Mouse (Mus musculus) forebrain, embryonic 15.5 days (tissue): Measurements from ENCODE around the gene Gmfg. TPM values are rescaled to one million over a fixed set of nuclear protein-coding genes. Genes with fewer than 3 reads are reported as not detected.
A peak's percentile ranks its signal among the peaks of the same experiment; 100 is the strongest.

Experiments used
- ATAC-seq: fragments of 200-750 bp; cut with Nextera tagmentation; replicated peaks from 2 replicates; pipeline ENCODE4 v1.8.0; 2017; ENCODE audit warnings: mild to moderate bottlenecking, moderate TSS enrichment, moderate library complexity
- H3K27ac ChIP-seq: fragments of 300-500 bp; sonication (generic); replicated peaks from 2 replicates; pipeline ENCODE4 v1.5.1; 2015; ENCODE audit warnings: mild to moderate bottlenecking, inconsistent platforms
- H3K27me3 ChIP-seq: fragments of 300-500 bp; sonication (generic); 2 replicates; pipeline ENCODE4 v1.6.1; 2015; ENCODE audit warnings: inconsistent platforms
- H3K36me3 ChIP-seq: fragments of 300-500 bp; sonication (generic); 2 replicates; pipeline ENCODE4 v1.6.1; 2015; ENCODE audit warnings: mild to moderate bottlenecking, inconsistent platforms
- H3K4me1 ChIP-seq: fragments of 300-500 bp; sonication (generic); 2 replicates; pipeline ENCODE4 v1.6.1; 2015; ENCODE audit warnings: inconsistent platforms
- H3K4me2 ChIP-seq: fragments of 300-500 bp; sonication (generic); replicated peaks from 2 replicates; pipeline ENCODE4 v1.6.1; 2015; ENCODE audit warnings: mild to moderate bottlenecking, inconsistent platforms
- H3K4me3 ChIP-seq: fragments of 300-500 bp; sonication (generic); 2 replicates; pipeline ENCODE4 v1.5.1; 2015; ENCODE audit warnings: mild to moderate bottlenecking, inconsistent platforms
- H3K9ac ChIP-seq: fragments of 300-500 bp; sonication (generic); replicated peaks from 2 replicates; pipeline ENCODE4 v1.6.1; 2015; ENCODE audit warnings: mild to moderate bottlenecking, inconsistent platforms
- H3K9me3 ChIP-seq: fragments of 300-500 bp; sonication (generic); 2 replicates; pipeline ENCODE4 v1.6.1; 2016; ENCODE audit warnings: inconsistent platforms
- WGBS: fragments of 180-500 bp; shearing (Covaris S2); methylation state at CpG from one replicate; pipeline ENCODE4 v1.1.7; 2015; ENCODE audit warnings: mixed read lengths; 5-methylcytosine and 5-hydroxymethylcytosine counted together
- polyA plus RNA-seq: library from polyadenylated mRNA; unstranded; fragments of >200 nt; fragmentation: Nextera tagmentation; extraction: Ambion mirVana; gene quantifications from 2 replicates; pipeline ENCODE4 v1.2.1, GENCODE M21; 2015

Gmfg gene
- 4.0 and 4.7 TPM in 2 replicates for polyA plus RNA-seq

GRCm38 (mm10) chr7:28436932-28437570 lies at the start of gene Gmfg:
Gene Gmfg, plus strand, starts transcription at chr7:28437447.
- Histone ChIP-seq H3K4me2 (peak within 1 kb of the TSS; percentile 63), H3K4me1 (peaks cover 39% of the 10 kb centered on the region), H3K27ac (peak within 1 kb of the TSS; percentile 80), H3K9me3 (no peaks in the 10 kb centered on the region), H3K4me3 (peak within 1 kb of the TSS; percentile 70), H3K36me3 (0 out of 2 replicates have a peak, but pooled peaks cover 3% of the 10 kb centered on the region), H3K27me3 (no peaks in the 10 kb centered on the region), H3K9ac (peak within 1 kb of the TSS; percentile 67)
- ATAC-seq: no peak; the same call in none of the 2 replicates
- 2% methylated on average over 16 of the region's 16 CpGs for WGBS

GRCm38 (mm10) chr7:28390331-28390730 lies 46.9 kb upstream of the Gmfg start:
- H3K4me3 ChIP-seq: no peak overlapping the region
- peaks cover 20% of the 10 kb centered on the region for H3K4me1 ChIP-seq
- peaks cover 52% of the 10 kb centered on the region for H3K36me3 ChIP-seq
- no peaks in the 10 kb centered on the region for H3K27me3 ChIP-seq
- H3K27ac ChIP-seq: no peak overlapping the region
- ATAC-seq: no peak
- WGBS: 96% methylated on average over 3 of the region's 3 CpGs
- H3K9me3 ChIP-seq: no peaks in the 10 kb centered on the region
- H3K9ac ChIP-seq: no peak overlapping the region
- no peak overlapping the region for H3K4me2 ChIP-seq

- WGBS: under 1% methylated on average over 58 of the region's 58 CpGs
- ATAC-seq: peak; percentile 99
- peaks cover 20% of the 10 kb centered on the region for H3K4me1 ChIP-seq
- H3K27ac ChIP-seq: peak within 1 kb of the TSS; percentile 78
- H3K9ac ChIP-seq: peak within 1 kb of the TSS; percentile 82
- H3K9me3 ChIP-seq: no peaks in the 10 kb centered on the region
- peak within 1 kb of the TSS; percentile 79 for H3K4me3 ChIP-seq
- no peaks in the 10 kb centered on the region for H3K27me3 ChIP-seq
- peak within 1 kb of the TSS; percentile 95 for H3K4me2 ChIP-seq
- peaks cover 59% of the 10 kb centered on the region for H3K36me3 ChIP-seq
Measured at GRCm38 (mm10) chr7:28392429-28393271, 44.6 kb upstream of the Gmfg start, which contains the start of the genes Med29 and Paf1. Gene Med29, minus strand, starts transcription at chr7:28392708. Gene Paf1, plus strand, starts transcription at chr7:28392951.

- H3K9ac ChIP-seq: peak overlapping the region; percentile 82
- H3K9me3 ChIP-seq: no peaks in the 10 kb centered on the region
- peak overlapping the region; percentile 95 for H3K4me2 ChIP-seq
- peak overlapping the region; percentile 78 for H3K27ac ChIP-seq
- no peak; the same call in 1 of the 2 replicates for ATAC-seq
- H3K4me1 ChIP-seq: peaks cover 20% of the 10 kb centered on the region
- H3K36me3 ChIP-seq: peaks cover 59% of the 10 kb centered on the region
- H3K4me3 ChIP-seq: peak overlapping the region; percentile 79
- no peaks in the 10 kb centered on the region for H3K27me3 ChIP-seq
- 6% methylated on average over 22 of the region's 22 CpGs for WGBS
Measured at GRCm38 (mm10) chr7:28393272-28393951, 43.8 kb upstream of the Gmfg start.

- Histone ChIP-seq H3K4me3 (no peak overlapping the region), H3K9ac (no peak overlapping the region), H3K36me3 (peaks cover 58% of the 10 kb centered on the region), H3K27ac (no peak overlapping the region), H3K4me2 (no peak overlapping the region), H3K27me3 (no peaks in the 10 kb centered on the region), H3K9me3 (no peaks in the 10 kb centered on the region), H3K4me1 (peaks cover 20% of the 10 kb centered on the region)
- WGBS: 96% methylated on average over 4 of the region's 4 CpGs
- no peak for ATAC-seq
Measured at GRCm38 (mm10) chr7:28395425-28395824, 41.8 kb upstream of the Gmfg start.

- no peak for ATAC-seq
- H3K36me3 ChIP-seq: peaks cover 79% of the 10 kb centered on the region
- H3K4me1 ChIP-seq: peaks cover 10% of the 10 kb centered on the region
- 67% methylated on average over 3 of the region's 3 CpGs for WGBS
- H3K9me3 ChIP-seq: no peaks in the 10 kb centered on the region
- no peaks in the 10 kb centered on the region for H3K27me3 ChIP-seq
- no peak overlapping the region for H3K4me2 ChIP-seq
- H3K4me3 ChIP-seq: no peak overlapping the region
- H3K27ac ChIP-seq: no peak overlapping the region
- no peak overlapping the region for H3K9ac ChIP-seq
Measured at GRCm38 (mm10) chr7:28398000-28398399, 39.2 kb upstream of the Gmfg start.

- Histone ChIP-seq H3K4me2 (no peak overlapping the region), H3K36me3 (peaks cover 87% of the 10 kb centered on the region), H3K4me3 (no peak overlapping the region), H3K27me3 (no peaks in the 10 kb centered on the region), H3K9ac (no peak overlapping the region), H3K9me3 (no peaks in the 10 kb centered on the region), H3K27ac (no peak overlapping the region), H3K4me1 (peaks cover 2% of the 10 kb centered on the region)
- WGBS: 90% methylated on average over 10 of the region's 10 CpGs
- ATAC-seq: no peak
Measured at GRCm38 (mm10) chr7:28398696-28399340, 38.4 kb upstream of the Gmfg start.

- no peak overlapping the region for H3K27ac ChIP-seq
- H3K9ac ChIP-seq: no peak overlapping the region
- ATAC-seq: no peak
- H3K4me1 ChIP-seq: no peaks in the 10 kb centered on the region
- H3K4me2 ChIP-seq: no peak overlapping the region
- H3K9me3 ChIP-seq: no peaks in the 10 kb centered on the region
- H3K36me3 ChIP-seq: peaks cover 96% of the 10 kb centered on the region
- H3K4me3 ChIP-seq: no peak overlapping the region
- 100% methylated on average over 1 of the region's 1 CpGs for WGBS
- no peaks in the 10 kb centered on the region for H3K27me3 ChIP-seq
Measured at GRCm38 (mm10) chr7:28401030-28401429, 36.2 kb upstream of the Gmfg start.

- Histone ChIP-seq H3K4me3 (no peak overlapping the region), H3K4me1 (no peaks in the 10 kb centered on the region), H3K4me2 (no peak overlapping the region), H3K36me3 (peaks cover 96% of the 10 kb centered on the region), H3K27me3 (no peaks in the 10 kb centered on the region), H3K9me3 (no peaks in the 10 kb centered on the region), H3K27ac (no peak overlapping the region), H3K9ac (no peak overlapping the region)
- no peak for ATAC-seq
- 84% methylated on average over 3 of the region's 3 CpGs for WGBS
Measured at GRCm38 (mm10) chr7:28401942-28402341, 35.3 kb upstream of the Gmfg start.

GRCm38 (mm10) chr7:28410841-28411475 lies 26.3 kb upstream of the Gmfg start:
- no peaks in the 10 kb centered on the region for H3K4me1 ChIP-seq
- no peaks in the 10 kb centered on the region for H3K9me3 ChIP-seq
- H3K4me3 ChIP-seq: no peak overlapping the region
- 89% methylated on average over 3 of the region's 3 CpGs for WGBS
- peaks cover 84% of the 10 kb centered on the region for H3K36me3 ChIP-seq
- no peak overlapping the region for H3K4me2 ChIP-seq
- no peaks in the 10 kb centered on the region for H3K27me3 ChIP-seq
- H3K27ac ChIP-seq: no peak overlapping the region
- no peak overlapping the region for H3K9ac ChIP-seq
- no peak for ATAC-seq

GRCm38 (mm10) chr7:28412826-28413225 lies 24.4 kb upstream of the Gmfg start:
- no peak overlapping the region for H3K9ac ChIP-seq
- H3K36me3 ChIP-seq: peaks cover 80% of the 10 kb centered on the region
- H3K4me2 ChIP-seq: no peak overlapping the region
- WGBS: 84% methylated on average over 4 of the region's 4 CpGs
- ATAC-seq: no peak
- no peaks in the 10 kb centered on the region for H3K4me1 ChIP-seq
- no peaks in the 10 kb centered on the region for H3K27me3 ChIP-seq
- no peak overlapping the region for H3K27ac ChIP-seq
- H3K9me3 ChIP-seq: no peaks in the 10 kb centered on the region
- H3K4me3 ChIP-seq: no peak overlapping the region
